Mouse (Mus musculus): Measurements from ENCODE around the gene Cyp1a2. TPM values are rescaled to one million over a fixed set of nuclear protein-coding genes. Genes with fewer than 3 reads are reported as not detected.

Cyp1a2 gene
- total RNA-seq, 2 experiments from 2014 or later = not detected

- intact Hi-C loops (cut with DNase I) = no loop called here
Measured at GRCm38 (mm10) chr9:57686011-57686410, 2.5 kb upstream of the Cyp1a2 start.

DNA sequence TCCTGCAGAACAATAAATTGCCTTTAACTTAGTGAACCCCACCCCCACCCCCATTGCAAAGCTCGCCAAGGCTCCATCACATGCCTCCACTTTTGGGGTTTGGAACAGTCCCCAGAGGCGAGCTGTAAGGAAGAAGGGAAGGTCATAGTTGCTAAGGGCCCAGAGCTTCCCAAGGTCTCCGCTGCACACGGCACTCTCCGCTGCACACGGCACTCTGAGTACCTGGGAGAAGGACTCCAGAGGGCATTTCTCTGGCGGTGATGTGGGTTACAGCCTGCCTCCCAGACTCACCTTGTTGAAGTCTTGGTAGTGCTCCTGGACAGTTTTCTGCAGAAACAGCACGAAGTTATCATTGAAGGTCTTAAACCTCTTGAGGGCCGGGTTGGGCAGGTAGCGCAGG, 2.1 kb downstream of the Cyp1a2 start:
- intact Hi-C loops (cut with DNase I) = no loop called here
- DNase-seq (ENCODE audit: low spot score in 2 of 2) = no peak

More at GRCm38 (mm10) chr9:57686011-57686410, 2.5 kb upstream of the Cyp1a2 start:
- no peak for DNase-seq (ENCODE audit: low spot score in 2 of 2)

GRCm38 (mm10) chr9:57671500-57671899, 12.0 kb downstream of the Cyp1a2 start:
- intact Hi-C loops (cut with DNase I) = no loop called here
- no peak for DNase-seq (ENCODE audit: low spot score in 2 of 2)

- intact Hi-C loops (cut with DNase I) = no loop called here
Measured at GRCm38 (mm10) chr9:57671037-57671436, 12.5 kb downstream of the Cyp1a2 start.

DNA sequence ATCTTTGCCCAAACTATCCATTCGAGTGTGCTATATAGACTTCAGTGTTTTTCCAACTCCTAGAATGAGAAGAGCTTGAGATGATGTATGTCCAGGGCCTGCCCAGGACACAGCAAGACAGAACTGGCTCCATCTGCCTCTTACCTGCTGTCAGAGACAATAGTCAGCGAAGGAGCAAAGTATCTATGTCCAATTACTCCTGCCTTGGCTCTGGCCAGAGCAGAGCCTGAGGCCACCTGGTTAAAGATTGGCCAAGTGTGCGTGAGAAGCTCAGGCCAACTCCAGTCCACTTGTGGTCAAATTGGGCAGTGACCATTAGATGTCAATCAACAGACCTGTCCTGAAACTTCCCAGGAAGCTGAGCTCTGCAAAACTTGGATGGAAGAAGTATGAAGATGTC, 13.9 kb downstream of the Cyp1a2 start:
- DNase-seq (ENCODE audit: low spot score in 2 of 2) = no peak
- intact Hi-C loops (cut with DNase I) = no loop called here

More at GRCm38 (mm10) chr9:57671037-57671436, 12.5 kb downstream of the Cyp1a2 start:
- no peak for DNase-seq (ENCODE audit: low spot score in 2 of 2)

GRCm38 (mm10) chr9:57668277-57668676, 15.2 kb downstream of the Cyp1a2 start:
- DNase-seq (ENCODE audit: low spot score in 2 of 2) = no peak
- intact Hi-C loops (cut with DNase I) = no loop called here

- DNase-seq (ENCODE audit: low spot score in 2 of 2) = no peak
- intact Hi-C loops (cut with DNase I) = no loop called here
Measured at GRCm38 (mm10) chr9:57667817-57668216, 15.7 kb downstream of the Cyp1a2 start.

DNA sequence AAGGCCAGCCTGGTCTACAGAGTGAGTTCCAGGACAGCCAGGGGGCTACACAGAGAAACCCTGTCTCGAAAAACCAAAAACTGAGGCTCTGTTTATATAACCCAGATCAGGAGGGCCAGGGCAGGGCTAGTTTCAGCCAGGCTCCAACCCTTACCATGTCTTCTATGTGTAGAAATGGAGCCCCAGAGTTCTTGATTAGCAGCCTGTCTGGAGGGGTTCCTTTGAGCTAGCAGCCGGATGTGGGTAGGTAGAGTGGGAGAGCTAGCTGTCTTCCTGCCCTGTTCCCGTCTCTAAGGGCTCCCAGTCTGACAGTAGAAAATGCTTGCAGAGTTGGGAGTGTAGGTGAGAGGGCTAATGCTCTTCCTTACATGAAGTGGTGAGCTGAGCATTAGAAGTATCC, 16.4 kb downstream of the Cyp1a2 start:
- intact Hi-C loops (cut with DNase I) = no loop called here

GRCm38 (mm10) chr9:57666536-57666935, 17.0 kb downstream of the Cyp1a2 start:
- intact Hi-C loops (cut with DNase I) = no loop called here
- DNase-seq (ENCODE audit: low spot score in 2 of 2) = no peak

More for the DNA sequence above, 16.4 kb downstream of the Cyp1a2 start:
- no peak for DNase-seq (ENCODE audit: low spot score in 2 of 2)

DNA sequence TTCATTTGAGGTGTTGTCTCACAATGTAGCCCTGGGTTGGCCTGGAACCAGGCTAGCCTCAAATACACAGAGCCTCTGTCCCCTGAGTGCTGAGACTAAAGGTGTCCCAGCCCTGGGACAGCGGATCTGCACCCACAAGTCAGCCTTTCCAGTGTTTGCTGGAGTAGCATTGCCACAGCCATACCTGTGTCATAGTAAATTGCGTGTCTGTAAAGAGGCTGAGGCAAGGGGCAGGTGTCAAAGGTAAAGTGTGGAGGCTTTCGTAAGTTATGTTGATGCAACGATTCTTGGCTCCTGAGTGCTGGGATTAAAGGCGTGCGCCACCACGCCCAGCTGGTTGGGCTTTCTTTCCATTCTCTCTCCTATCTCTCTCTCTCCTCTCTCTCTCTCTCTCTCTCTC, 18.9 kb downstream of the Cyp1a2 start:
- no peak for DNase-seq (ENCODE audit: low spot score in 2 of 2)
- intact Hi-C loops (cut with DNase I) = no loop called here

GRCm38 (mm10) chr9:57661552-57661951, 22.0 kb downstream of the Cyp1a2 start:
- intact Hi-C loops (cut with DNase I) = no loop called here
- DNase-seq (ENCODE audit: low spot score in 2 of 2) = no peak

GRCm38 (mm10) chr9:57660501-57660900, 23.0 kb downstream of the Cyp1a2 start:
- DNase-seq (ENCODE audit: low spot score in 2 of 2) = no peak
- intact Hi-C loops (cut with DNase I) = loop anchor here (1.0 kb wide), 1 partner anchor 84 kb away; no protein-coding TSS in a partner anchor

- DNase-seq (ENCODE audit: low spot score in 2 of 2) = peak; percentile 74 to 86
- intact Hi-C loops (cut with DNase I) = loop anchor here (1.0 to 5.0 kb wide), 4 partner anchors 85 to 339 kb away; partner anchors contain the start of gene Cox5a
Measured at GRCm38 (mm10) chr9:57659774-57660173, 23.7 kb downstream of the Cyp1a2 start.

DNA sequence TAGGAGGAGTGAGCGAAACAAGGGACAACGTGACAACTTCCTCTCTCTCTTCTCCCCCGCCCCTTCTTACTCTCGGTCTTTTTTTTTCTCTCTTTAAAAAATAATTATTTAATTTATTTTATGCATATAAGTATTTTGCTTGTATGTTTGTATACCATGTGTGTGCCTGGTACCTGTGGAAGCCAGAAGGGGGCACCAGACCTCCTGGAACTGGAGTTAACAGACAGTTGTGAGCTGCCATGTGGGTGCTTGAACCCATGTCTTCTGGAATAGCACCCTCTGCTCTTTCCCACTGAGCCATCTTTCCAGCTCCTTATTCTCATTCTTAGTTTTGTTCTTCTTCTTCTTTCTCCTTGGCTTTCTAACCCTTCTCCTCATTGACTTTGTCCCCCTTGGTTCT, 24.5 kb downstream of the Cyp1a2 start:
- DNase-seq (ENCODE audit: low spot score in 2 of 2) = no peak
- intact Hi-C loops (cut with DNase I) = loop anchor here (2.0 to 5.0 kb wide), 3 partner anchors 103 to 340 kb away; partner anchors contain the start of gene Cox5a

- intact Hi-C loops (cut with DNase I) = loop anchor here (2.0 to 5.0 kb wide), 3 partner anchors 104 to 341 kb away; partner anchors contain the start of gene Cox5a
- DNase-seq (ENCODE audit: low spot score in 2 of 2) = no peak
Measured at GRCm38 (mm10) chr9:57657843-57658242, 25.7 kb downstream of the Cyp1a2 start.

GRCm38 (mm10) chr9:57656631-57657350, 26.7 kb downstream of the Cyp1a2 start:
- DNase-seq (ENCODE audit: low spot score in 2 of 2) = peak in 1 of 2 experiments; percentile 40
- intact Hi-C loops (cut with DNase I) = loop anchor here (5.0 kb wide), 2 partner anchors 106 to 134 kb away; partner anchors contain the start of gene Cox5a

DNA sequence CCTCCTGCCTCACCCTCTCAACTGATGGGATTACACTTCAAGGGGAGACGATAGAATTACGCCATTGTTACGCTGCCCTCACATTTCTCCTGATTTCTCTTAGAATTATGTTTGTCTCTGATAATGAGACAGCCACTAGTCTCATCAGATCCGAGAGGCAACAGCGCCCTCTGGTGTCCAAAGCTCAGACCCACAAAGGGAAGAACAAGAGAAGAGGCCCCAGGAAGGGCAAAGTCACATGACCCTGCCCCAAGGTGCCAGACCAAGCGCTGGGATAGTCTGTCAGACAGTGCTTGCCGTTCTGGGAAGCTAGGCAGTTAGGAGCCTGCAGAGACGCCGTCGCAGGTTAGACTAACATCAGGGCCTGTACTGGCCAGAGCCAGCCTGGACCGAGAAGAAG, 27.8 kb downstream of the Cyp1a2 start:
- intact Hi-C loops (cut with DNase I) = loop anchor here (1.0 to 5.0 kb wide), 5 partner anchors 26 to 133 kb away; partner anchors contain the start of gene Cox5a
- DNase-seq (ENCODE audit: low spot score in 2 of 2) = peak; percentile 90 to 94

- DNase-seq (ENCODE audit: low spot score in 2 of 2) = no peak
- intact Hi-C loops (cut with DNase I) = loop anchor here (1.0 to 5.0 kb wide), 5 partner anchors 26 to 133 kb away; partner anchors contain the start of gene Cox5a
Measured at GRCm38 (mm10) chr9:57654966-57655365, 28.5 kb downstream of the Cyp1a2 start.

DNA sequence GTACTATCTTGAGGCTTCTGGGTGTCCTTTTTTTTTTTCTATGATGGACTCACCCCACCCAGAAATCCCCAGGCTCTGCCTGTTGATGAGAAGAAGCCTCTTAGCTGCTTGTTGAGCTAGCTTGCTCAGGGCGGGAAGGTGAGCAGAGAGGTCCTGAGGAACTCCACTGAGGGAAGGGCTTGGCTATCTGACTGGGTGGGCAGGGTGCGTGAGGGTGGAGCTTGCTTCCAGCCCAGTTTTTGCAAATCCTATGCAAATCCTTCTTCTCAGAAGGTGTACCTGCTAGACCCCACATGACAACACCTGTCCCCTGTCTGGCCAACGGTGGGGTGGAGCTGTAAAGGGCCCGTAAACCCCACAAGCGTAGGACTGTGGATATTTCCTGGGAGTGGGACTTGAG, 30.2 kb downstream of the Cyp1a2 start, which contains the start of gene Csk:
Gene Csk (minus strand): TSS at position 349 of the 400 bp plus-strand sequence.
- intact Hi-C loops (cut with DNase I) = no loop called here
- no peak for DNase-seq (ENCODE audit: low spot score in 2 of 2)

DNA sequence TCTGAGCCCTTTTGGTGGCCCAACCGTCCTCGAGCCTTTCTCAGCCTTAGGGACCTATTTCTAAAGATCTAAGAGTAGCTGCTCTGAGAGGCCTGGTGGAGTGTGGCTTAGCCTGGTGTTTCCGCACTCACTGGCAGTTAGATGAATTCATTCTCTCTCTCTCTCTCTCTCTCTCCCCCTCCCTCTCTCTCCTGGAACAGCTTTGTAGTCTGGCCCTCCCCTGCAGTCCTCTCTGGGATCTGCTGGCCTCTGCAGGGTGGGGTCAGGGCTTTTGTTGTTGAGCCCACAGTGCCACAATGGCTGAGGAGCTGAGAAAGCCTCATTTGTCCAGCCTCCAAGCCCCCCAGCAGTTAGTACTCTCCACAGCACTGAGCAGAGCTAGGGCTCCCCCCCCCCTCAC, 30.6 kb downstream of the Cyp1a2 start:
- intact Hi-C loops (cut with DNase I) = no loop called here
- no peak for DNase-seq (ENCODE audit: low spot score in 2 of 2)

- DNase-seq (ENCODE audit: low spot score in 2 of 2) = no peak
- intact Hi-C loops (cut with DNase I) = no loop called here
Measured at GRCm38 (mm10) chr9:57652351-57652750, 31.2 kb downstream of the Cyp1a2 start.

Data from left cerebral cortex, postnatal 25 days (tissue).